Mouse (Mus musculus): ENCODE data around the gene Tmco4.

The Tmco4 gene

GRCm38 (mm10) chr4:139057291-139057690 lies 84.6 kb downstream of the Tmco4 start:
- DNase-seq (ENCODE audit: low spot score in 2 of 2), result no peak

- no peak for DNase-seq (ENCODE audit: low spot score in 2 of 2)
Observed at GRCm38 (mm10) chr4:139058029-139058428, 85.3 kb downstream of the Tmco4 start.

GRCm38 (mm10) chr4:139059569-139059968 lies 86.9 kb downstream of the Tmco4 start:
- DNase-seq (ENCODE audit: low spot score in 2 of 2), result no peak

GRCm38 (mm10) chr4:139064831-139065230 lies 92.1 kb downstream of the Tmco4 start:
- no peak for DNase-seq (ENCODE audit: low spot score in 2 of 2)

GRCm38 (mm10) chr4:139068287-139068686 lies 95.6 kb downstream of the Tmco4 start:
- DNase-seq (ENCODE audit: low spot score in 2 of 2), result peak in 1 of 2 experiments; percentile 56

GRCm38 (mm10) chr4:139074060-139074459 lies 101.4 kb downstream of the Tmco4 start:
- DNase-seq (ENCODE audit: low spot score in 2 of 2), result no peak

GRCm38 (mm10) chr4:139075041-139075711 lies 102.5 kb downstream of the Tmco4 start, which contains the start of gene Htr6:
TSS of gene Htr6 (minus strand) at chr4:139075570.
- no peak for DNase-seq (ENCODE audit: low spot score in 2 of 2)

GRCm38 (mm10) chr4:139075915-139076314 lies 103.2 kb downstream of the Tmco4 start:
- DNase-seq (ENCODE audit: low spot score in 2 of 2), result no peak

GRCm38 (mm10) chr4:139078313-139078712 lies 105.6 kb downstream of the Tmco4 start:
- no peak for DNase-seq (ENCODE audit: low spot score in 2 of 2)

- DNase-seq (ENCODE audit: low spot score in 2 of 2), result no peak
Observed at GRCm38 (mm10) chr4:139078726-139079125, 106.0 kb downstream of the Tmco4 start.

GRCm38 (mm10) chr4:139079439-139079838 lies 106.8 kb downstream of the Tmco4 start:
- no peak for DNase-seq (ENCODE audit: low spot score in 2 of 2)

- DNase-seq (ENCODE audit: low spot score in 2 of 2), result no peak
Observed at GRCm38 (mm10) chr4:139080259-139080658, 107.6 kb downstream of the Tmco4 start.

- DNase-seq (ENCODE audit: low spot score in 2 of 2), result peak in 1 of 2 experiments; percentile 39
Observed at GRCm38 (mm10) chr4:139081270-139081931, 108.7 kb downstream of the Tmco4 start.

- no peak for DNase-seq (ENCODE audit: low spot score in 2 of 2)
Observed at GRCm38 (mm10) chr4:139082790-139083564, 110.3 kb downstream of the Tmco4 start.

- no peak for DNase-seq (ENCODE audit: low spot score in 2 of 2)
Observed at GRCm38 (mm10) chr4:139085337-139085736, 112.6 kb downstream of the Tmco4 start.

GRCm38 (mm10) chr4:139086037-139086436 lies 113.3 kb downstream of the Tmco4 start:
- DNase-seq (ENCODE audit: low spot score in 2 of 2), result peak; percentile 89 to 92

- DNase-seq (ENCODE audit: low spot score in 2 of 2), result no peak
Observed at GRCm38 (mm10) chr4:139086984-139087383, 114.3 kb downstream of the Tmco4 start.

- no peak for DNase-seq (ENCODE audit: low spot score in 2 of 2)
Observed at GRCm38 (mm10) chr4:139088982-139089671, 116.4 kb downstream of the Tmco4 start.

- DNase-seq (ENCODE audit: low spot score in 2 of 2), result no peak
Observed at GRCm38 (mm10) chr4:139090303-139090940, 117.7 kb downstream of the Tmco4 start.

GRCm38 (mm10) chr4:139091066-139091465 lies 118.4 kb downstream of the Tmco4 start:
- no peak for DNase-seq (ENCODE audit: low spot score in 2 of 2)
